Mouse (Mus musculus): Measurements from ENCODE around the gene Tmc7. TPM values are rescaled to one million over a fixed set of nuclear protein-coding genes. Genes with fewer than 3 reads are reported as not detected.

Gene Tmc7
- 6.2 and 6.4 TPM in 2 replicates for polyA plus RNA-seq (2015; fragmentation: Nextera tagmentation; extraction: Ambion mirVana)

DNA sequence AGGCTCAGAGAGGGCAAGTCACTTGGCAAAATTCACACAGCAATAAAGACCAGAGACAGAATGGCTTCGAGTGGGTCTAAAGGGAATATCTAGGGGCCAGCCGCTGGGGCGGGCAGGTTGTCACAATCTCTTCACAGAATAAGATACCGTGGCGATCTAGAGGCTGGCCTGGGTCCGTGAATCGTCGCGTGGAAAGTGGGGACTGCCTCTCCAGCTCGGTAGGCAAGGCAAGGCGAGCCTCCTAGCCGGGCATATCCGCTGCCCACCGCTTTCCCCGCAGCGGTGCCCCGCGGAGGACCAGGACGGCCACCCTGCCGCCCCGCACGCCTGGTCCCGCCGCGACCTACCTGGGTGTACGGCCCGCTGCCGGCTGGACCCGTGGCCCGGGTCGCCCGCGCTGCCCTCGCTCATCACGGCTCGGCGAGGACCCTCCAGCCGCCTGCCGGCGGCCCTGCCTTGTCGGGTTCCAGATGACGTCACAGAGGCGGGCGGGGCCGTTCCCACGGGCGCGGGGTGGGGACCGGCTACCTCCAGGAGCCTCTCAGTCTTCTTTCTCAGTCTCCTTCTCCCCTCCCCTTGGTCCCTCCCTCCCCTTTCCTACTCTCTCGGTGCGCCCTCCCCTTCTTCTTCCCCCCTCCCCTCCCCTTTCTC is at the start of gene Tmc7:
Gene Tmc7 (minus strand): TSS at position 480 of the 651 bp plus-strand sequence.
- ATAC-seq = peak; percentile 86
- peaks cover 26% of the 10 kb centered on the region for H3K4me1 ChIP-seq (replicated peaks)
- H3K4me2 ChIP-seq (replicated peaks) = peak within 1 kb of the TSS; percentile 80
- H3K9me3 ChIP-seq = peaks cover 4% of the 10 kb centered on the region; the same call in 1 of the 2 replicates
- peaks cover 10% of the 10 kb centered on the region for H3K36me3 ChIP-seq
- WGBS = under 1% methylated on average over 45 of the region's 51 CpGs
- H3K27ac ChIP-seq = peak within 1 kb of the TSS; percentile 47
- peak within 1 kb of the TSS; percentile 87 for H3K9ac ChIP-seq (replicated peaks)
- H3K4me3 ChIP-seq (replicated peaks) = peak within 1 kb of the TSS; percentile 64
- no peaks in the 10 kb centered on the region for H3K27me3 ChIP-seq

- 87% methylated on average over 7 of the region's 7 CpGs for WGBS
- Histone ChIP-seq H3K9me3 (no peaks in the 10 kb centered on the region), H3K4me3 (replicated peaks) (no peak overlapping the region), H3K27me3 (no peaks in the 10 kb centered on the region), H3K27ac (no peak overlapping the region), H3K36me3 (no peaks in the 10 kb centered on the region), H3K4me2 (replicated peaks) (no peak overlapping the region), H3K4me1 (replicated peaks) (no peaks in the 10 kb centered on the region), H3K9ac (replicated peaks) (no peak overlapping the region)
- ATAC-seq = no peak
Measured at GRCm38 (mm10) chr7:118633951-118634350, 49.4 kb upstream of the Tmc7 start.

GRCm38 (mm10) chr7:118633094-118633493 is 48.6 kb upstream of the Tmc7 start:
- Histone ChIP-seq H3K9ac (replicated peaks) (no peak overlapping the region), H3K27me3 (no peaks in the 10 kb centered on the region), H3K9me3 (no peaks in the 10 kb centered on the region), H3K36me3 (no peaks in the 10 kb centered on the region), H3K4me3 (replicated peaks) (no peak overlapping the region), H3K4me1 (replicated peaks) (no peaks in the 10 kb centered on the region), H3K4me2 (replicated peaks) (no peak overlapping the region), H3K27ac (no peak overlapping the region)
- 87% methylated on average over 9 of the region's 9 CpGs for WGBS
- ATAC-seq = no peak

- Histone ChIP-seq H3K4me1 (replicated peaks) (no peaks in the 10 kb centered on the region), H3K9me3 (no peaks in the 10 kb centered on the region), H3K9ac (replicated peaks) (no peak overlapping the region), H3K36me3 (no peaks in the 10 kb centered on the region), H3K4me3 (replicated peaks) (no peak overlapping the region), H3K27me3 (no peaks in the 10 kb centered on the region), H3K4me2 (replicated peaks) (no peak overlapping the region), H3K27ac (no peak overlapping the region)
- WGBS = 80% methylated on average over 13 of the region's 13 CpGs
- no peak for ATAC-seq
Measured at GRCm38 (mm10) chr7:118627550-118628298, 43.2 kb upstream of the Tmc7 start.

DNA sequence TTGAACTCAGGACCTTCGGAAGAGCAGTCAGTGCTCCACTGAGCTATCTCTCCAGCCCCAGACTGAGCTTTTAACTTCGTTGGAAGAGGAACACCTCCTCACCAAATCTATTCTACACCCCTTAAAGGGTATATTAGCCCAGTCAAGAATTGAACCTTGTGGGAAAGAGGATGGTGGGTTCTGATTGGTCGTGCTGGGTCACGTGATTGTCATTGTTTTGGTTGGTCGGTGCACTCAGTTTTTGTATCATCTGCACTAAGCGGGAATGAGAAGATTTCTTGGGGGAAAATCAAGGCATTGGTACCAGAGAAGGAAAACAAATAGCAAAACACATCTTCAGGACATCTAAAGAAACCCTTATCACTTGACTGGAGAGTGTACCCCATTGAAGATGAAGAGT is 36.6 kb upstream of the Tmc7 start:
- H3K36me3 ChIP-seq = no peaks in the 10 kb centered on the region
- no peak overlapping the region for H3K27ac ChIP-seq
- H3K4me3 ChIP-seq (replicated peaks) = no peak overlapping the region
- H3K4me2 ChIP-seq (replicated peaks) = no peak overlapping the region
- H3K27me3 ChIP-seq = no peaks in the 10 kb centered on the region
- no peaks in the 10 kb centered on the region for H3K9me3 ChIP-seq
- no peaks in the 10 kb centered on the region for H3K4me1 ChIP-seq (replicated peaks)
- no peak for ATAC-seq
- no peak overlapping the region for H3K9ac ChIP-seq (replicated peaks)
- WGBS = 83% methylated on average over 6 of the region's 6 CpGs

DNA sequence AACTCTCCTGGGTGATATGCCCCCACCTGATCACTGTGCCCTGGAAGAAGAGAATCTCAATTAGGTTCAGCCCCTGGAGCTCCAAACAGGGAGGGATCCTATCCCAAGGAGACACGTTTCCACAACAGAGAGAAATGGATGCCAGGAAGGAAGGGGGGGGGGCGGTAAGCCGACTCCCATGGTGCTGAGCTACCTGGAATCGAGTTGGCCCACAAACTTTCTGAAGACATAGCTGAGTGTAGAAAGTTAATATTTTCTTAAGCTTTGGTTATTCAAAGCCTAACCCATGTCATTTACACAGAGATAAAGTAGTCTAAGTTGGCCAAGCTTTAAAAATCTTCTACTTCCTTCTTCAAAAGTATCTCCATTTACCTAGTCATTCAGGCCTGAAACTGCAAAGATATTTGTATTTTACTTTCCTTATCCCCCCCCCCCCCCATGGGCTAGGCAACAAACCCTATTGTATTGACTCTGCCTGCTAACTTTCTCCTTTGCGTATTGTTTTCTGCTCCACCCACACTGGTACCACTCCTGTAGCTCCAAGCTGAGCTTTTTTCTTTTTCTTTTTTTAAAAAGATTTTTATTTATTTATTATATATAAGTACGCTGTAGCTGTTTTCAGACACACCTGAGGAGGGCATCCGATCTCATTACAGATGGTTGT is 35.8 kb upstream of the Tmc7 start:
- Histone ChIP-seq H3K4me2 (replicated peaks) (no peak overlapping the region), H3K9ac (replicated peaks) (no peak overlapping the region), H3K4me3 (replicated peaks) (no peak overlapping the region), H3K27ac (no peak overlapping the region), H3K4me1 (replicated peaks) (no peaks in the 10 kb centered on the region), H3K9me3 (no peaks in the 10 kb centered on the region), H3K36me3 (no peaks in the 10 kb centered on the region), H3K27me3 (no peaks in the 10 kb centered on the region)
- ATAC-seq = no peak
- WGBS = 89% methylated on average over 7 of the region's 7 CpGs

- Histone ChIP-seq H3K4me3 (replicated peaks) (no peak overlapping the region), H3K4me1 (replicated peaks) (no peaks in the 10 kb centered on the region), H3K36me3 (no peaks in the 10 kb centered on the region), H3K27ac (no peak overlapping the region), H3K27me3 (0 out of 2 replicates have a peak, but pooled peaks cover 2% of the 10 kb centered on the region), H3K4me2 (replicated peaks) (no peak overlapping the region), H3K9ac (replicated peaks) (no peak overlapping the region), H3K9me3 (no peaks in the 10 kb centered on the region)
- ATAC-seq = no peak
- WGBS = 90% methylated on average over 5 of the region's 5 CpGs
Measured at GRCm38 (mm10) chr7:118618104-118618503, 33.6 kb upstream of the Tmc7 start.

GRCm38 (mm10) chr7:118614076-118614475 is 29.5 kb upstream of the Tmc7 start:
- Histone ChIP-seq H3K27ac (no peak overlapping the region), H3K4me1 (replicated peaks) (0 out of 2 replicates have a peak, but pooled peaks cover 5% of the 10 kb centered on the region), H3K4me3 (replicated peaks) (no peak overlapping the region), H3K4me2 (replicated peaks) (peak overlapping the region; percentile 24; the same call in 1 of the 2 replicates), H3K9ac (replicated peaks) (no peak overlapping the region), H3K36me3 (no peaks in the 10 kb centered on the region), H3K9me3 (no peaks in the 10 kb centered on the region), H3K27me3 (0 out of 2 replicates have a peak, but pooled peaks cover 3% of the 10 kb centered on the region)
- 28% methylated on average over 13 of the region's 13 CpGs for WGBS
- ATAC-seq = no peak

GRCm38 (mm10) chr7:118611933-118612332 is 27.4 kb upstream of the Tmc7 start:
- Histone ChIP-seq H3K4me1 (replicated peaks) (0 out of 2 replicates have a peak, but pooled peaks cover 5% of the 10 kb centered on the region), H3K9ac (replicated peaks) (no peak overlapping the region), H3K36me3 (no peaks in the 10 kb centered on the region), H3K9me3 (no peaks in the 10 kb centered on the region), H3K4me2 (replicated peaks) (no peak overlapping the region), H3K27ac (no peak overlapping the region), H3K4me3 (replicated peaks) (no peak overlapping the region), H3K27me3 (0 out of 2 replicates have a peak, but pooled peaks cover 3% of the 10 kb centered on the region)
- WGBS = 56% methylated on average over 8 of the region's 8 CpGs
- no peak for ATAC-seq

DNA sequence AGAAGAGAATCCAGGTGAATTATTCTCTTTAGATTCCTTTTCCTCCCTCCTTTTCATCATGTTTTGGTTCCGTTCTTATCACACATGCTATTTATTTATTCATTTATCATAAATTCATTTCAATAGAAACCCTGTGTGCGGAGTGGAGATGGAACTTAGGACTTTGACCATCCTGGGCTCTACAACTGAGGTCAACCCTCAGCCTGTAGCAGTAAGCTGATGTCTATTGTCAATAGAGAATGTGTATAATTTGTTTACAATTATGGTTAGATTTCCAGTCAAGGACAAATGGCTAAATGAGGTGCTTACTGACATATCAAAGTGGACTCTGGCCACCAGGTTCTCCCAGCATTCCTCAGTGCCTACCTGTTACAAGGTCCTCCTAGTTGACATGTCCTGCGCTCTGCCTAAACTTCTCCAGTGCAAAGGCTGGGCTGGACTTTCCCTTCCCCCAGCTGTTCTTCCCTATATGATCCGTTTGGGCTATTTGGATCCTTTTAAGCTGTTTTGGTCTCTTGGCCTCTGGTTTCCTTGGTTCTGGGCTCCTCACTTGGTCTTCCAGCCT is 26.7 kb upstream of the Tmc7 start:
- Histone ChIP-seq H3K36me3 (no peaks in the 10 kb centered on the region), H3K4me2 (replicated peaks) (no peak overlapping the region), H3K27me3 (0 out of 2 replicates have a peak, but pooled peaks cover 3% of the 10 kb centered on the region), H3K9ac (replicated peaks) (no peak overlapping the region), H3K4me3 (replicated peaks) (no peak overlapping the region), H3K4me1 (replicated peaks) (0 out of 2 replicates have a peak, but pooled peaks cover 5% of the 10 kb centered on the region), H3K9me3 (peaks cover 4% of the 10 kb centered on the region; the same call in 1 of the 2 replicates), H3K27ac (no peak overlapping the region)
- no peak for ATAC-seq
- 88% methylated on average over 4 of the region's 4 CpGs for WGBS

DNA sequence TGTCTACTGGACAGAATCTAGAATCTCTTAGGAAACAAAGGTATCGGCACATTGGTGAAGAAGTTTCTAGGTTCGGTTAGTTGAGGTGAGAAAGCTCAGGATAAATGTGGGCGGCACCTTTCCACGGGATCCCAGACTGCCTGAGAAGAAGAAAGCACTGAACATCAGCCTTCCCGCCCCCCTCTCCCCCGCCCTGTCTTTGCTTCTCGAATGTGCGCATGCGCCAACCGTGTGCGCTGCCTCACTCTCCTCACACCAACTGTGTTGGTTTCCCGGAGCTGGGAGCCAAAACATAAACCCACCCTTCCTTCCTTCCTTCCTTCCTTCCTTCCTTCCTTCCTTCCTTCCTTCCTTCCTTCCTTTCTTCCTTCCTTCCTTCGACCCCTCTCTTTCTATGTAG is 26.2 kb upstream of the Tmc7 start:
- Histone ChIP-seq H3K27ac (no peak overlapping the region), H3K9ac (replicated peaks) (no peak overlapping the region), H3K4me3 (replicated peaks) (no peak overlapping the region), H3K27me3 (0 out of 2 replicates have a peak, but pooled peaks cover 3% of the 10 kb centered on the region), H3K4me2 (replicated peaks) (no peak overlapping the region), H3K4me1 (replicated peaks) (0 out of 2 replicates have a peak, but pooled peaks cover 5% of the 10 kb centered on the region), H3K9me3 (peaks cover 6% of the 10 kb centered on the region; the same call in 1 of the 2 replicates), H3K36me3 (no peaks in the 10 kb centered on the region)
- no peak for ATAC-seq
- WGBS = 93% methylated on average over 13 of the region's 13 CpGs

All from midbrain, embryonic 13.5 days (tissue).